Mouse (Mus musculus): ENCODE results near the gene Bex1. TPM values are rescaled to one million over a fixed set of nuclear protein-coding genes. Genes with fewer than 3 reads are reported as not detected.

The Bex1 gene
- total RNA-seq, 4 experiments from 2014 or later = 13.8 to 23.9 (median 17.7) TPM

DNA sequence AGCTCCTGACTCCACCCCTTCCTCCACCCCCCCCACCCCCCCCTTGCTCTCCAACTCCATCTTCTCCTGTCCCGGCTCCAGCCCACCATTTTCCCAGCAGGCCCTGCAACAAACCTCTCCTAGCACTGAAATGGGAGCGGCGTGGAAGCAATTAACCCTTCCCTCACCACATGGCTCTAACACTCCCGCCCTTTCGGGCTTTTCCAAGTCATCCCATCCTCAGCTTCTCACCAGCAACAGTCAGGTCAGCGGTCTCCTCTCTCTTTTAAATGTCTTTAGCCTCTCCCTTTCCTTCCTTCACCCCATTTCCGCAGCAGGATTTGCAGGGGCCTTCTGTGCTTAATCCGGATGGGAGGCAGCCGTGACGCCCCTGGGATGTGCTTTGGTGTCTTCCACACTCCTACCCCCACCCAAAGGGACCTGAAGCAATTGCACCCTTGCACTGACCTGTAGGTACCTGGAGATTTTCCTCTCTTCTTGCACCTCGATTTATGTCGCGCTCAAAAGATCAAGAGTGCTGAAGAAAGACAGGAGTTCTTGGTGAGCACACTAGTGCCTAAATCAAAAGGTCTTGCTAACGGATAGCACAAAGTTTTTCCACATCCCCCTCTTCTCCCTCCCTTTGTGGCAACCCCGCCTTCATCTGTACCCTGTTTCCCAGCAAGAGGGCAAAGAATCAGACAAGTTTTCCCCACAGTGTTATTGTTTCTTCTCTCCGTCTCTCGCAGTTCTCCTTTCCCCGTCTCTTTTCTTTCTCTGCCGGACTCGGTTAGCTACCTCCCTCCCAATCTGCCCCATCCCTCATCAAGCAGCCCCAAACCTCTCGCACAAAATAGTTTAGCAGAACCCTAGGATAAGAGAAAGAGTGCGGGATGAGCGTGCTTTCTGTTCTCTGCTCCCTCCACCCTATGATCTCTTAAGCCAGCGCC lies 43.9 kb downstream of the Bex1 start:
- DNase-seq = peak; percentile 51

DNA sequence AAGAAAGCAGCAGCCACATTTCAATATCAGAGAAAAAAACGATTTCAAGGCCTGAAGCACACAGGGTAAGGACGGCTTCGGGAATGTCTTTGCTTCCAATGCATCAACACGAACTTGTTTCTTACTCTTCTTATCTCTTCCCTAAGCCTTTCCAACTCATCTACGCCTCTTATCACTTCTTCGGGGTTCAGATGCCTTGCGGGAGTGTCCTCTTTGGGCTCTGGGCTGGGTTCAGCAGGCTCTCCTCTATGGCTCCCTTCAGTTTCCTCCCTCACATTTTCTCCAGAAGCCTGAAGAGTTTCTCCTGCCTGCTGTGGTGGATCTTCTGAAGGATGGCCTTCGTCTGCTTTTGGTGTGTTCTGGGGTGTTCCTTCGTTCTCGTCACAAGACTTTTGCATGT lies 44.7 kb downstream of the Bex1 start:
- no peak for DNase-seq

Small RNA genes within 50 kb of the gene (microRNA-seq; reads per million reads assigned to microRNA genes)
- 0 reads per million in 2 experiments for gene Mir6383

Other genes starting within 250 kb of the Bex1 start
- 10 to 100 TPM; 18.5 to 35.9 (median 27.9) TPM for gene Arxes2, start 221.7 kb downstream of the Bex1 start, total RNA-seq (2022)
- 10 to 100 TPM in 1 of 4 experiments, 1 to 10 TPM in 3; 3.1 to 17.1 (median 5.5) TPM for gene Arxes1, start 182.1 kb downstream of the Bex1 start, total RNA-seq (2022)
- gene Bex2, start 147.3 kb downstream of the Bex1 start, total RNA-seq (2022) = 10 to 100 TPM; 26.3 to 37.5 (median 33.4) TPM
- gene Nxf3, start 130.3 kb downstream of the Bex1 start, total RNA-seq (2022) = not detected
- gene Bex4, start 76.5 kb downstream of the Bex1 start, total RNA-seq (2022) = 1 to 10 TPM; 4.4 to 7.7 (median 5.5) TPM
- gene Tceal8, start 43.2 kb downstream of the Bex1 start, total RNA-seq (2022) = 10 to 100 TPM; 36.3 to 50.8 (median 48.3) TPM
- 1 to 10 TPM in 2 of 4 experiments, under 1 TPM in 2; 0.51 to 3.5 (median 1.2) TPM for gene Tceal5, start 11.6 kb downstream of the Bex1 start, total RNA-seq (2022)
- not detected for gene Tceal7, start 734 bp downstream of the Bex1 start, total RNA-seq (2022)
- 100 to 1,000 TPM; 214 to 296 (median 285) TPM for gene Tceal9, start 29.6 kb upstream of the Bex1 start, total RNA-seq (2022)
- gene Bex3, start 54.7 kb upstream of the Bex1 start, total RNA-seq (2022) = 100 to 1,000 TPM in 2 of 4 experiments, 10 to 100 TPM in 2; 53.5 to 165 (median 112) TPM

All from adrenal gland, adult 8-10 months (tissue).